Mouse (Mus musculus): ENCODE results near the gene Robo1.

Robo1 gene

DNA sequence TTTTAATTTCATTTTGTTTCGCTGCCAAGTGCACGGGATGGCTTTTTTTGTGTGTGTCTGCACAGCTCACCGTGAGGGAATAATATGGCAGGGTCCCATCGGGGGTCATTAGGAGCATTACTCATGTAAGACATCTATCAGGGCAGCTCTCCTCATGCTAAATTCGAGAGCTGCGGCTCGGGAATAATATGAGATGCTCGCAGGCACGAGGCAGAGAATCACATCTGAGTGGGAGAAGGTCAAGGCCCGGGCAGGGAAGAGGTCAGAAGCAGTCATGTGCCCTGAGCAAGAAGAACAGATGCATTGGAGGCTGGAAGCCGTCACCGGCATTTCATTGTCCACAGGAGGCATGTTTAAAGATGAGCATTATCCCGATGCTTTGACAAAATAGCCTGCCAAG is 370.3 kb downstream of the Robo1 start:
- DNase-seq (ENCODE audit: low read depth, low spot score): no peak

DNA sequence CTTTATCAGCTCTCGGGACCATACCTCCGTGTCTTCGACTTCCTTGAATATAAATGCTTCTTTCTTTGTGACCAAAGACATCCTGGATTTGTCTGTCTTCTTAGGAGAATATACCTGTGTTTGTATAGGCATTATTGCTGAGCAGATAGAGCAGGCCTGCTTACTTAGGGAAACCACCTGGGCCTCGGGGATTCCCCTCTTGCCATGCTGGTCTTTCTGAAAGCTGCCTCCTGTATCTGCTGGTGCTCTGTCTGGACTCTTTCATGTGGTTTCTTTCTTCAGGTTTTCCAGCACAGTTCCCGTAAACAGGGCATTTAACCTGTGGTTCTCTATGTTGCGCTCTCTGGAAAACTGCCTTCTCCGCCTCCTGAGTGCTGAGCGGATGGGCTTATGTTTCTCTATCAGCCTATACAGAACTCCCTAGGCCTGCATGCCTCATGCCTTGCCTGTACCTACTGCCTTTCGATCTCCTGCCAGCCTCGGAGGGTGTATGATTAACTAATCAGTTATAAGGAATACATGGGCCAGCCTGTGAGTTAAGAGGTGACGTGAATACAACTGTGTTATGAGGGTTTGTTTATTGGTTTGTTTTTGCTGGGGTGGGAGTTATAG is 370.9 kb downstream of the Robo1 start:
- DNase-seq (ENCODE audit: low read depth, low spot score): peak; percentile 4

DNA sequence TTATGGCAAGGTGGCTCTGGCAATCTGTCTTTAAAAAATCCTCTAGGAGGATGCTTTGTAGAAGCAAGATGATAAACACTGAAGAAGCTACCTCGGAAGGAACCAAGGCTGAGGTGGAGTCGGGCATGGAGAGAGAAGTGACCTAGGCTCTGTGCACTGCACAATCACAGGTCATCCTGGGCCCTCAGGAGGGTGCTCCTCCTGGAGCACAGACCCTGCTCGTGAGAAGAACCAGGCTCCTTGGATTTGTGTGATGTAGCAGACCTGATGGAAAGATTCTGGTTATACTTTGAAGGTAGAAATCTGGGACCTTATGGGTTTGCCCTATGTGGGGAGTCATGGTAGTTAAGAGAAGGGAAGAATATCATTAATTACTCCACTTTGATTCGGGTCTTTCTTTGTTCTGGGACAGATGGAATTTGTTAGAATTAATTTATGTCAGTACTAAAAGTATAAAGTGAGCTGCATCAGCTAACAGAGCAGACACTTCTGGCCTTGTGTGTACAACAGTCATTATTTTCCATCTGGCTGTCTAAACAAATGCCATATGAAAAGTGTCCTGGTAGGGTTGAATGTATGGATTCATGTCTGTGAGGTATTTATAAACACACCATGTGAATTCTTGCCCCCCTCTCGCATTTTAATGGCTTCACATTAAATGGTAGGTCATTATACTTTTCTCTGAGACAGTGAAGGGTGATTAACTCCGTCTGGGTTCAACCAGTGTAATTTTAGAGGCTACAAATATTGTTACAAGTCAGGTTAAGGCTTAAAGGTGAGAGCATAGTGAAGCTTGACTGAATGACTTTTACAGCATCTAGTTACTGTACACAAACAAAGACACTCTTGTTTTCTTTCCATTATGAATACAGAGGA is 377.7 kb downstream of the Robo1 start:
- no peak for DNase-seq (ENCODE audit: low read depth, low spot score)

DNA sequence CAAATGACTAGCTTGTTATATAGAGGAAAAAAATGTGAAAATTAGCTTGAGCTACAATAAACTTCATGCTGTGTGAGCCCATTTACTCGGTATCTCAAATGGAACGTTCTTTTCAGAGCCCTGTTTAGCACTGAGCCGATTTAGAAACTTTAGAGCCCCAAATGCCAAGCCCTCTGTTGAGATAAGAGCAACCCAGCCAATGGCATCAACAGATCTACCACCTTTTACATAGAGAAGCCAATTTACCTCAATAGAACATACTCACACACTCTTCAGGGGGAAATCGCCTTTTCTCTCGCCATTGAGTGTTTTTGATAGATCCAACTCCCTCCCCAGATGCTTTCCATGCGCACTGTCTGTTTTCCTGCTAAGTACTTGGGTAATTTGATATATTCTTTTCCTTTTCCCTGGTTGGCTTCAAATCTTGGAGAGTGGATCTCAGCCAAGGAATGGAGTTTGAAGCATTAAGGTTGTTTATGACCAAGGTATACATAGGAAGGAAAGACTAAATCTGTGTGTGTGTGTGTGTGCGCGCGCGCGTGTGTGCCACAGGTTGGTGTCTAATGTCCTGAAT is 378.5 kb downstream of the Robo1 start:
- DNase-seq (ENCODE audit: low read depth, low spot score): no peak

DNA sequence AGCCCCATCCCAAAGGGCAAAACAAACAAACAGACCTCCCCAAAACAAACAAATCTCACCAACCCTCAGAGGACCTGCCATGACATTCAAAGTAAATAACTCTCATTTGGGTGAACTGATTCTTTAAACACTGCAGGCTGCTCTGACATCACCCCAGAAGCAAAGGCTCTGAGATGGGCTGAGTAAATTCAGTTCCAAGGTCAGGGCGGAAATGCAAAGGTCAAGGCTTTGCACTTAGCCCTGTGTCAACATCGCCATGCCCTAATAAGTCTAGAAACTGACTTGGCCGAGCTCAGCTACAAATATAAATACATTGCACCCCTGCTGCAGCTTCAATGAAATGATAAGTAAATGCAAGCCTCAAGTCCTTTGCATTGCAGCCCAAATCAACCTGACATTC is 379.5 kb downstream of the Robo1 start:
- no peak for DNase-seq (ENCODE audit: low read depth, low spot score)

DNA sequence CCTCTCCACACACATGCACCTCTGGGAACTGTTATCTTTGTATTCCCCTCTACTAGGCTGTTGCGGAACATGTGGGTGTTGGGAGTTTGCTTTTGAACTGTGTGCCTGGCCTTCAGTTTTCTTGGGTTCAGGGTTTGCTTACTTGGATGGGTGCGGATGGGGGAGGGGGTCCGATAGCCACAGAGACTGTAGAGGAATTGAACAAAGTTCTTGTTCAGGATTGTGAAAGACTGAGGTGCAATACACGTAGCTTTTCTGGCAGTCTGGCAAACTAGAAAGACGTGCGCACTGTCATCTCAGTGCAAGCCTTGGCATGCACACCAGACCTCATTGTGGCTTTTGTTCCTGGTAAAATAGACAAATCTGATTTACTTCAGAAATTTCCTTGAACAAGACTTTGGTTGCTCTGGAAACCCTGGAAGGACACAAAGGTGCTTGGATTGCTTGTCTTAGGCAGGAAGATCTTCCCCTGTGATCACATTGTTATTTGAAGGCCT is 380.1 kb downstream of the Robo1 start:
- DNase-seq (ENCODE audit: low read depth, low spot score): no peak

DNA sequence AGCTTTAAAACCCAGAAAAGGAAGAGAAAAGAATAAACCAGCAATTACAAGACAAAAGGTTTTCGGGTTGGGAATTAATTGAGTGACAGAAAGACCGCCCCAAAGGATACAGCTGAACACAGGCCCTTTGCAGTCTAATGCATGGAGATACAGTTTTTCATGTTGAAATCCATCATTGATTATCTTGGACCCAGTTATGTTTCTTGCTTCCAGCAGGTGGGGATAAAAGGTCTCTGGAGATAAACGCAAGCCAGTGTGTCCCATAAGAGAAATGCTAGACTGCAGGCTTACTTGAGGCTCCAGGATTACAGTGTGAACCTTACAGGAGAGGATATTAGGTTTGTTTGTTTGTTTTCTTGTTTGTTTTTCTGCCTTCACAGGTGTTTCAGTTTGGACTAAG is 383.8 kb downstream of the Robo1 start:
- no peak for DNase-seq (ENCODE audit: low read depth, low spot score)

DNA sequence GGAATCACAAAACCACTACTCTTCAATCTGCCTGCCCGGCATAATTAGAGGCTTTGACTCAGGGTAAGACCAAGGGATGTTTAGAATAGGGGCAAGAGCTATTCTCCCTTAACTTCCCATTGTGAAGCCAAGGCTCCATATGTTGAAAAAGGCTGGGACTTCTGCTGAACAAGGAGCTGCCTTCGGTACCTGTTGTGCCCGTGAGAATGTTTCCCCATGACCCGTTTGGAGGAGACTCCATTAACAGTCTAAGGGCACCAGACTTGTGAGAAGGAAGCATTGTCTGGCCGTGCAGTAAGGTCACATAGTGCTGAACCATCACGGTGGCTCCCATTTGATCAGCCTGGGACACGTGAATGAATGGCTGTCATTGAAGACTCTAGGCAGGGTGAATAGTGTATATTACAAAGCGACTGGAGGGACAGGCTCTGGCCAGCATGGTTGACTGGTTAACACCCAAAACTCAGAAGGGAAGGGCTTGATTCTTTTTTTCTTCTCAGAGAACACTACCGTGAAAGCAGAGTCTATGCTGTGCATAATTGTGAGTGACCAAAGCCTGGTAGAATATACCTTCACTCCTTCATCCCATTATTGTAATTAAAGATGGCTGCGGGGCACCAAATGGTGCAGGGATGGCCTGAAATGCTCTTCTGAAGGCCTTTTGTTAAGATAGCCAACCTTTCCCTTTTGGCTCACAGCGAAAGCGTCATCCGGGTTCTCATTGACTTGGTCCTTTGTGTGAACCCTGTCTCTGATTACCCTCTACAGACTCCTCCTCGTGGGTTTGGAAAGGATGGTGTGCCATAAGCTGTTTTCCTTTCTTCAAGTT is 385.6 kb downstream of the Robo1 start:
- DNase-seq (ENCODE audit: low read depth, low spot score): no peak

DNA sequence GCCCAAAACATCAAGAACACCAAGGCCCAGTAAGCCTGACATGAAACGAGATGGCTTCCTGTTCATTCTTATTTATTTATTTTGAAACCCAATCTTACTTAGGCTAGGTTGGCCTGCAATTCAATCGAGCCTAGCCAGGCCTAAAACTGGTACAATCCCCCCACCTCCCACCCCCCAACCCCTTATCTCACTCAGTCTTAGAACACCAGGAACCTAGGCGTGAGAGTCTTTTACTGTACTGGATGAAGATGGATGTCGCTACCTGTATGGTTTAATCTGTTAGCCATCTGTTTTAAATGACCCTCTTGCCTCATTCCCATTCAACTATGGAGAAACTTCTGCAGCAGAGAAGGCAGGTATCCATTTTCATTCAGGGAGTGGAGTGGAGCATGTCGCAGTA is 386.7 kb downstream of the Robo1 start:
- no peak for DNase-seq (ENCODE audit: low read depth, low spot score)

DNA sequence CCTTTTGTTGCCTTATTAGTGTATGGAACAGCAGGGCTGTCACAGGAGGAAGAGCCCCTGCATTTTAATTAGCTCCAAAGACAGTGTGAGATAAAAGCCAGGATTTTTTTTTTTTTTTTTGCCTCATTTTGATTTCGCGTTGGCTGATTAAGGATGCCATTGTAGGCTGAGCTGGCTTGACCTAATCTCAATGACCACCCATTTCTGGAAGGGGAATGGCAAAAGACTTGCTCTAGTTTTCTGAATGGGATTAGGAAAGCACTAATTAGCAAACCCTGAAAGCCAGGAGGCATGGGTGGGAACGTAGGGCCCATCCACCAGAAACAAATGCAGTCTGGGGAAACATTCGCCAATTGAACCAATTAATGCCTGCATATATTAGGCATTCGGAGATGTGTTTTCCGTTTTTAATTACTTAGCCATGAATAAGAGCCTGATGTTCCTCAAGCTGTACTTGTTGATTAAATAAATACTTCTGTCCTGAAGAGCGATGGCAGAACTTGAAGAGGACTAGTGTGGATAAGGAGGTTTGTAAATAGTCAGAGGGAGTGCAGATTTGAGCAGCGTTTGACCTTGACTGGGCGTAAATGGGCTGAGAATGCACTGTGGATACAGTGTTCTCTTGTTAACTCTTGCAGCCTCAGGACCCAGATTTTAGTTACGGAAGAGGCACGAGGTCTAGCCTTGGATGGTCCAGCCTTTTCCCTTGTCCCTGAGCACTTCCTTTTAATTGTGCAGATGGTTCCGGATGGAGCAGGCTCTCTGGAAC is 391.3 kb downstream of the Robo1 start:
- DNase-seq (ENCODE audit: low read depth, low spot score): no peak

DNA sequence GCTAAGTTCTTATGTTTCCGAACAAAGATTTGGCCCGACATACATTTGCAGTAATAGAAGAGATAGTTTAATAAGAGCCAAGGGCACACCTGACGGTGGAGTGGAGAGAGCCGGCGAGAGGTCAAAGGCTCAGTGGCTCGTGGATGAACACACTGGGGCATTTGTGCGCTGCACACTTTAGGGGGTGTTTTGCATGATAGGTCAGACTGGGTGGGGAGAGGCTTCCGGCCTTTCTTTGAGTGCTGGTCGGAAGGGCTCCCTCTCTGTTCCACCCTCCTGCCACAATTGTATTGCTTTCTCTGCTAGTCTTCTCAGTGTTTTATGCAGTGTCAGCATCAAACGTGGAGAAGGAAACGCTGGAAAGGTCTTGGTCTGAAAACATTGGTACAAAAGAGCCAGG is 392.2 kb downstream of the Robo1 start:
- DNase-seq (ENCODE audit: low read depth, low spot score): no peak

DNA sequence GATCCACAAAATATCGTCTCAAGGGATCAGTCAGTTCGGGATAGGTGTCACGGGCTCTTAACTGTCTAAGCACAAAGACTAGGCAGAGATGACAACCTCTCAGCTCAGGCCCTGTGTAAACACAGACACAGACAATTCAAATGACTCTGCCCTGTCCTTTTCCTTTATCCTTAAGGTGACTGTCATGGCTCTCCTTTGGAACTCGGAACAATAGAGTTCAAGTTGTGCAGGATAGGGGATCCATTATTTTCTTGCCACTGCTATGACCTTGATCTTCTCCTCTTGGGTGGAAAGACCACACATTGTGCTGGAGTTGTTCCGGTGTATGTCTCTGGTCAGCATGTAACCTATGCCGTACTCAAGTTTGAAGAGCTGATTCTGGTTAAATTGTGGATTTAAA is 395.4 kb downstream of the Robo1 start:
- DNase-seq (ENCODE audit: low read depth, low spot score): no peak

DNA sequence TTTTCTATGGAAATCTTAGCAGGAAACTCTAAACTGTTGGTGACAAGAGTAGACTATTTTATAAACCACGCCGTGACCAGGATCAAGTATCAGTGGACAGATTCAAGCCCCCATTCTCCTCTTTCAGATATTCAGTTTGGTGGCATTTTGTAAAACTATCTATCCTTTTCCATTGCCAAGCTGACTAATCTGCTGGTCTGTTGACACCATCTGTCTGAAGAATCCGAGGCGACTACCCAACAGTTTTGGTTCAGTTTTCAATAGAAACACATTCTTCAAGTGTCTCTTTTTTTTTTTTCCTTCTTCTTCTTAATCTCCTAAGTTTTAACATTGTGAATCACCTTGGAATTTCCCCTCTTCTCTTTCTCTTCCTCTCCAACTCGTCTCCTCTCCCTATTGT is 397.7 kb downstream of the Robo1 start:
- no peak for DNase-seq (ENCODE audit: low read depth, low spot score)

DNA sequence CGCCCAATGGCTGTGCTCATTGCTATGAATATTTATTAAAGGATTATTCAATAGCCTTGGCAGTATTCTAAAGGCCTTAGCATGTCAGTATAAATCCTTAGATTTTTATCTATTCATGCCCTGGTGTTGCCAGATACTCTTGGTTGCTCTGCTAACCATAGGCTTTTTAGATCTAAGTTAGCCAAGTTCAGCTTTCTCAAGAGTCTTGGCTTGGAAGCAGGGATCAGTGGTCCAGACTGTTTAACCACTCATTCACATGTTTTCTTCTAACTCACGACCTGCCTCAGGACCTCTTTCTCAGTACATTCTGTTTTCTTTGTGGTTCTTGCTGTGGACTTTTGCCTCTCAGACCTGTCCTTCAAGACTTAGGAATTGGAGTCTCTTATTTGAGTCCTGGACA is 400.4 kb downstream of the Robo1 start:
- DNase-seq (ENCODE audit: low read depth, low spot score): no peak

DNA sequence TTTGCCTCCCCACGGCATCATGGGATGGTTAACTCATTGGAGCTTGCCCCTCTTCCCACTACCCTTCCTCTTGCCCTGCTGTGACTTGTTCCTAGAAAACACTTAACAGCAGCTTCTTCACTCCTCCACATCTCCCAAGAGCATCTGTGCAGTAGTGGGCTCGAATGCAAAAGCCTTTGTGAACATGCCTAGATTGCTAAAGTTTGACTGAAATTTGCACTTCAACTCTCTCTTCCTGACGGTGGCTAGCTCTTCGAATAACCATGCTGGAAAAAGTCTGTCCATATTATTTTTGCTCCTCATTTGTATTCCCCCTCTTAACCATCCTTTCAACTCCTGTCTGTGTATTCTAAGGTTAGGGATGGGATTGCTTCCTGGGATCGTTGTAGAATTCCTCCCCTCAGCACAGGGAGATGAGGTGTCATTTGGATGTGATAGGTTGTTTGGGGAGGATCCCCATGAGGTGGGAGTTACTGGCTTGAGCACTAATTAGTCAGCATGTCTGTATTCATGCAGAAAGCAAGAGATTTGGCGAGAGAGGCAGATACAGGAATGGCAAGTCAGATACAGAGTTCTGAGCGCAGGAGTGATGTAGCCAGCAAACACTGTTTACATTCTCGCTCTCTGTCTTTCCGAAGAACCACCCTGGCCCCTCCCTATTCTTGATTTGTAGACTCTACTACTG is 409.2 kb downstream of the Robo1 start:
- no peak for DNase-seq (ENCODE audit: low read depth, low spot score)

DNA sequence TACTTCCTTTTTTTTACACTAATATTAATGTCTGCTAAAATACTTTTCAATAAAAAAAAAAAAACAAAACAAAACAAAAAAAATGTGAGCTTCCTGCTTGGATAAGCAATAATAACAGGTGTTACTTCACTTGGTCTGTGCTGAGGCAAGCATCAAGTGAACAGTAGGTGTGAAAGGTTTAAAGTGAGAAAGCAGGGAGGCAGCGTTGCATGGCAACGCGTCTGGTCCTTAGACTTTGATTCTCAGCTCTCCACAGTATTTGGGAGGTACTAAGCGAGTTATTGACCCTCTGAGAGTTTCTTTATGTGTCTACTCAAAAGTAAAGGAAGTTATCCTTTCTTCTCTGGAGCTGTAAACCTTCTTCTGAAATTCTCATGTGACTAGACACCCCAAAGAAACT is 411.0 kb downstream of the Robo1 start:
- DNase-seq (ENCODE audit: low read depth, low spot score): no peak

DNA sequence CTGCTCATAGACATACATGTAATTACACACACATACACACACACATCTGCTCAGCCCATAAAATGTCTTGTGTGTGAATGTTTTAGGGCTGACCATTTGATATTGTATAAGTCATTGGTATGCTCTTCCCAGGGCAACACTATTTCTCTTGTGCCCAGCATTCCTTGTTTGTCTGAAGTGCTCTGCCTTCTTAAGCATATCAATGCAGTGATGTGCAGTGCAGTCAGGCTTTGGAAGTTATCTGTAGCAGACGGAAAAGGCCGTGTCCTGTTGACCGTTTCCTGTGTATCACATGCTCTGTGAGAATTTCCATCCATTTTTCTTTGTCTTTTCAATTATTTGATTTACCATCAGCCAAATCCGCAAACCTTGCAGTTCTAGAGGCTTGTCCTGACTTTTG is 412.9 kb downstream of the Robo1 start:
- DNase-seq (ENCODE audit: low read depth, low spot score): no peak

DNA sequence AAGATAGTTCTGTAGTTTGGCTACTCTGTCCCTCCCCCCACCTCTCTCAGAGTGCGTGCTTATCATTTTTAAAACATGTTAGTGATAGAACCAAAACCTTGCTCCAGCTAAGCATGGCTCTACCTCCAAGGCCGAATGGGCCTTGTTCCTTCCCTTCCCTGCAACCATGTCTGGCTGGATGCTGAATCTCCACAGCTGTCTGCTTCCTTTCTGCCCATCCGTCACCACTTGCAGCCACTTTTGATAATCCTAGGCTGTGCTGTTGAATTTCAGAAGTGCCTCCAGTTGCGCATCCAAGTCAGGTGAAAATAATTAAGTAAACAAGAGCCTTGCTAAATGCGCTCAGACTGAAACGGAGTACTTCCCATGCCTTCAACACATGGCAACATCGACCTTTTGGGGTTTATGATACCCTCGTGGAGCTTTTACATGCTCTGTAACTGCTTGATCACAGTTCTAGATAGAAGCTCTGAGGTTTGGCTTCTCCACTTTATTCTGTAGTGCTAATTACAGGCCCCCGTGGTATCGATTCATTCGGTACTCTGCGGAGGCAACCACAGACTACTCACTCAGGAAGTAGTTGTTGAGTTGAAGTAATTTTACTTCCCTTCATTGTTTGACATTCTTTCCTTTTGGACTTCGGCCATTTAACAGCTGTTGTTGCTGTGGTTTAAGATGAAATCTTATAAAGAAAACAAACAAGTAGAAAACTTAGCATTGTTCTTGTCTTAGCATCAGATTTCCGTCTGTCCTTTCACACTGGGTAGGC is 413.8 kb downstream of the Robo1 start:
- no peak for DNase-seq (ENCODE audit: low read depth, low spot score)

DNA sequence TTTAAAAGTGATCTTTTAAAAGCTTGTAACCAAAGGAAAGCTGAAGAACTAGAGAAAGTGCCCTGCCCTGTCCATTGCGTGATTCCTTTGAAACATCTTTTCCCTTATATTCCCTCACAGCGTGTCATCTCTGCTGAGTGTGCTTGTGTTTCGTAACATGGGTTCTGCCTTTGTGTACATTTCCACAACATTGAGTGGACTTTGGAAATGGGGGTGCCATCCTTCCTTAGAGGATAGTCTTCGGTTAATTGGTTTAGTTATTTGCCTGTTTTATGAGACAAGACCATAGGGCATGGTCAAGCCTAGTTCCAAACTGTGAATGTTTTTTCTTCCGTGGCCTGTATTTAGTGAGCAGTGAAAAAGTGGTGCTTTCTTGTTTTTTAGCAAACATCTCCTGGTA is 426.1 kb downstream of the Robo1 start:
- DNase-seq (ENCODE audit: low read depth, low spot score): no peak

DNA sequence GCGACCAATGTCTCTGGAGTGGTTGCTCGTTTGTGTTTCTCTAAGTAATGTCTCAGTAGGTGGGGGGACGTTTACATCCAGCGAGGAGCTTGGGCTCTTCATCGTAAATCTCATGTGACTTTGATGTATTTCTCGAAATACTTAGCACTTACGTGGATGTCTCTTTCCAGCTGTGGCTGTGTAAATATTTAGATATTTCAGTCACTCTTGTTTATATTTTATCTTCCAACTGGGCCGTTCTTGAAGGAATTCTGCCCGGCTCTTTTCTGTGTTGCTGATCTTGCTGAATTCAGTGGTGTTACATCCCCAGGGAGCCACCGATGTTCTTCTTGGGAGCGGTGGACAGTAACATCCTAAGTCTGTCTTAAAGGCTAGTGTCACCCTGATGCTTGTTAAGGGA is 427.1 kb downstream of the Robo1 start:
- DNase-seq (ENCODE audit: low read depth, low spot score): no peak
